8 mouse cellular contexts compared by ENCODE assay signal in the genomic region with DNA sequence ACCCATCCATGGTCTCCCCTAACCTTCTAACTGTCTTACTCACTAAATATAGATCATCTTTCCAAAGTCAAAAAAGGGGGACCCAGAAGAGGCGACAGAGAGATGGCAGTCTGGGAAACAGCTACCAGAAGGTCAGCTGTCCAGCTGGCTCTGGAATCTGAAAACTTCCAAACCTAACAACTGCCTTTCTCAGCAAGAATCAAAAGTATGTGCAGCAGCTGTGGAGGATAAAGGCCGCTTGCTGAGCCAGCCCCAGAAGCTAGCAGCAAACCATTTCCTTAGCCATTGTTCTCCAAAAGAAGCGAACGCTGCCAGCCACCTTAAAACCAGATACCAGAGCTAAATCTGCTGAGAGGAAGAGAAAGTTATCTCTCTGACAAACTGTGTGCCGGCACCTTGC. TPM values are rescaled to one million over a fixed set of nuclear protein-coding genes. Genes with fewer than 3 reads are reported as not detected.
DNase-seq lines count a peak whose midpoint lies in the region; ATAC-seq lines count a peak whose summit lies in the region.

No protein-coding gene starts in this region.

- no peak for ATAC-seq in hindbrain, embryonic 11.5 days (ENCODE audit: low FRiP score)
- ATAC-seq in hindbrain, embryonic 12.5 days (ENCODE audit: low FRiP score) = no peak
- ATAC-seq in embryonic facial prominence, embryonic 13.5 days (ENCODE audit: insufficient number of reproducible peaks, insufficient read depth, low FRiP score, low TSS enrichment, low read depth) = no peak
- no peak for ATAC-seq in intestine, embryonic 16.5 days
- ATAC-seq in midbrain, embryonic 12.5 days (ENCODE audit: low FRiP score, low read depth) = no peak
- ATAC-seq in megakaryocyte progenitor cell, adult 5-6 weeks (replicated peaks; ENCODE audit: poor library complexity) = no peak

- no peak overlapping the region for H3K27ac ChIP-seq in hindbrain, embryonic 11.5 days (ENCODE audit: low read depth, low read length)
- no peak overlapping the region; the same call in 1 of the 2 replicates for H3K27ac ChIP-seq in hindbrain, embryonic 12.5 days
- H3K27ac ChIP-seq in embryonic facial prominence, embryonic 13.5 days = 0 out of 2 replicates have a peak overlapping the region, but pooled peaks have one; percentile 16
- H3K27ac ChIP-seq in intestine, embryonic 16.5 days (ENCODE audit: low read length) = peak overlapping the region; percentile 53; the same call in 1 of the 2 replicates
- H3K27ac ChIP-seq in midbrain, embryonic 12.5 days (replicated peaks) = peak overlapping the region; percentile 47; the same call in 1 of the 2 replicates

- DNase-seq in hindbrain, embryonic 11.5 days (ENCODE audit: low spot score) = peak; percentile 33
- DNase-seq in ovary, postnatal 14 days (ENCODE audit: low spot score) = no peak
- no peak for DNase-seq in layer of hippocampus, postnatal 36 days

- no peaks in the 10 kb centered on the region for H3K36me3 ChIP-seq in hindbrain, embryonic 11.5 days (ENCODE audit: control insufficient read depth, insufficient read depth, low read length)
- no peaks in the 10 kb centered on the region for H3K36me3 ChIP-seq in hindbrain, embryonic 12.5 days
- no peaks in the 10 kb centered on the region for H3K36me3 ChIP-seq in embryonic facial prominence, embryonic 13.5 days
- H3K36me3 ChIP-seq in intestine, embryonic 16.5 days (ENCODE audit: control insufficient read depth, insufficient read depth, low read length) = no peaks in the 10 kb centered on the region
- H3K36me3 ChIP-seq in midbrain, embryonic 12.5 days = no peaks in the 10 kb centered on the region

- H3K27me3 ChIP-seq in hindbrain, embryonic 11.5 days (ENCODE audit: control insufficient read depth, insufficient read depth, low read length) = no peaks in the 10 kb centered on the region
- no peaks in the 10 kb centered on the region for H3K27me3 ChIP-seq in hindbrain, embryonic 12.5 days
- H3K27me3 ChIP-seq in embryonic facial prominence, embryonic 13.5 days = no peaks in the 10 kb centered on the region
- no peaks in the 10 kb centered on the region for H3K27me3 ChIP-seq in intestine, embryonic 16.5 days (replicated peaks; ENCODE audit: control insufficient read depth, insufficient read depth, low read length)
- H3K27me3 ChIP-seq in midbrain, embryonic 12.5 days = no peaks in the 10 kb centered on the region

- no peaks in the 10 kb centered on the region for H3K9me3 ChIP-seq in hindbrain, embryonic 11.5 days (ENCODE audit: control insufficient read depth, low read length)
- H3K9me3 ChIP-seq in hindbrain, embryonic 12.5 days (replicated peaks) = no peaks in the 10 kb centered on the region
- no peaks in the 10 kb centered on the region for H3K9me3 ChIP-seq in embryonic facial prominence, embryonic 13.5 days
- H3K9me3 ChIP-seq in intestine, embryonic 16.5 days (ENCODE audit: control insufficient read depth, low read length) = no peaks in the 10 kb centered on the region
- no peaks in the 10 kb centered on the region for H3K9me3 ChIP-seq in midbrain, embryonic 12.5 days

- 10% methylated on average over 5 of the region's 5 CpGs for WGBS in hindbrain, embryonic 11.5 days
- 5% methylated on average over 5 of the region's 5 CpGs for WGBS in hindbrain, embryonic 12.5 days
- WGBS in embryonic facial prominence, embryonic 13.5 days = 27% methylated on average over 5 of the region's 5 CpGs
- WGBS in intestine, embryonic 16.5 days = 29% methylated on average over 5 of the region's 5 CpGs
- 4% methylated on average over 5 of the region's 5 CpGs for WGBS in midbrain, embryonic 12.5 days

- H3K4me2 ChIP-seq in hindbrain, embryonic 11.5 days (replicated peaks; ENCODE audit: low read depth, low read length) = no peak overlapping the region
- H3K4me2 ChIP-seq in hindbrain, embryonic 12.5 days (replicated peaks) = no peak overlapping the region
- no peak overlapping the region for H3K4me2 ChIP-seq in embryonic facial prominence, embryonic 13.5 days
- no peak overlapping the region for H3K4me2 ChIP-seq in intestine, embryonic 16.5 days (ENCODE audit: low read depth, low read length)
- H3K4me2 ChIP-seq in midbrain, embryonic 12.5 days (replicated peaks) = peak overlapping the region; percentile 23; the same call in 1 of the 2 replicates

- H3K4me1 ChIP-seq in hindbrain, embryonic 11.5 days (replicated peaks; ENCODE audit: control insufficient read depth, insufficient read depth, low read length) = no peaks in the 10 kb centered on the region
- H3K4me1 ChIP-seq in hindbrain, embryonic 12.5 days = peaks cover 24% of the 10 kb centered on the region
- H3K4me1 ChIP-seq in embryonic facial prominence, embryonic 13.5 days = peaks cover 20% of the 10 kb centered on the region
- H3K4me1 ChIP-seq in intestine, embryonic 16.5 days (ENCODE audit: control insufficient read depth, insufficient read depth, low read length) = peaks cover 12% of the 10 kb centered on the region
- peaks cover 25% of the 10 kb centered on the region for H3K4me1 ChIP-seq in midbrain, embryonic 12.5 days

- no peak overlapping the region for H3K4me3 ChIP-seq in hindbrain, embryonic 11.5 days (ENCODE audit: low read depth, low read length)
- H3K4me3 ChIP-seq in hindbrain, embryonic 12.5 days = no peak overlapping the region
- H3K4me3 ChIP-seq in embryonic facial prominence, embryonic 13.5 days = no peak overlapping the region
- H3K4me3 ChIP-seq in intestine, embryonic 16.5 days (ENCODE audit: low read length) = no peak overlapping the region
- H3K4me3 ChIP-seq in midbrain, embryonic 12.5 days = no peak overlapping the region

- no peak overlapping the region for H3K9ac ChIP-seq in hindbrain, embryonic 11.5 days (ENCODE audit: low read depth, low read length)
- no peak overlapping the region for H3K9ac ChIP-seq in hindbrain, embryonic 12.5 days
- H3K9ac ChIP-seq in embryonic facial prominence, embryonic 13.5 days = no peak overlapping the region
- no peak overlapping the region for H3K9ac ChIP-seq in intestine, embryonic 16.5 days (ENCODE audit: low read depth, low read length)
- H3K9ac ChIP-seq in midbrain, embryonic 12.5 days (replicated peaks) = no peak overlapping the region

RNA-seq across cellular contexts. Expression of a gene that starts 59.7 kb away (rescaled TPM):
- polyA plus RNA-seq in hindbrain, embryonic 11.5 days (2014; fragmentation: Nextera tagmentation; extraction: Ambion mirVana) = 74.7 and 114 TPM in 2 replicates
- polyA plus RNA-seq in hindbrain, embryonic 12.5 days (2016; fragmentation: Nextera tagmentation; extraction: Ambion mirVana) = 75.1 and 80.2 TPM in 2 replicates
- polyA plus RNA-seq in embryonic facial prominence, embryonic 13.5 days (2015; fragmentation: Nextera tagmentation; extraction: Ambion mirVana) = 46.3 and 47.0 TPM in 2 replicates
- 18.9 and 19.7 TPM in 2 replicates for polyA plus RNA-seq in intestine, embryonic 16.5 days (2015; fragmentation: Nextera tagmentation; extraction: Ambion mirVana)
- polyA plus RNA-seq in midbrain, embryonic 12.5 days (2016; fragmentation: Nextera tagmentation; extraction: Ambion mirVana) = 78.3 and 79.3 TPM in 2 replicates
- total RNA-seq in layer of hippocampus, postnatal 36 days (2021) = 100 to 1,000 TPM; 225 to 255 TPM
- total RNA-seq in megakaryocyte progenitor cell, adult 5-6 weeks (2015) = 103 and 130 TPM in 2 replicates
- 123 and 159 TPM in 2 replicates for total RNA-seq in megakaryocyte progenitor cell, adult 5-6 weeks (2017)

Comparison
In these comparisons a context has a peak if more than half of its experiments do, and no peak if none do; other contexts are left out.
1. H3K27ac ChIP-seq: peak in embryonic facial prominence, embryonic 13.5 days (single experiment), intestine, embryonic 16.5 days (single experiment) and midbrain, embryonic 12.5 days (single experiment); none in hindbrain, embryonic 11.5 days (single experiment) and hindbrain, embryonic 12.5 days (single experiment).